Mouse (Mus musculus) liver, embryonic 13.5 days (tissue): Measurements from ENCODE around the gene Zmym5. TPM values are rescaled to one million over a fixed set of nuclear protein-coding genes. Genes with fewer than 3 reads are reported as not detected.
"Not testable (repeated sequence)": the region's sequence is repeated elsewhere in the genome, so short reads cannot be mapped to it uniquely, and the experiment has no call there.

Source experiments
- ATAC-seq: fragments of 200-750 bp; cut with Nextera tagmentation; 2 replicates; pipeline ENCODE4 v1.8.0; 2017; ENCODE audit warnings: low read depth, mild to moderate bottlenecking, moderate number of reproducible peaks, moderate library complexity
- DNase-seq: peaks from one replicate; pipeline ENCODE4 v3.0.0; 2022
- H3K27ac ChIP-seq: fragments of 300-500 bp; sonication (generic); 2 replicates; pipeline ENCODE4 v1.5.1; 2015; ENCODE audit warnings: moderate library complexity, mild to moderate bottlenecking, inconsistent platforms
- H3K27me3 ChIP-seq: fragments of 300-500 bp; sonication (generic); 2 replicates; pipeline ENCODE4 v1.6.1; 2015; ENCODE audit warnings: mild to moderate bottlenecking, inconsistent platforms
- H3K36me3 ChIP-seq: fragments of 300-500 bp; sonication (generic); 2 replicates; pipeline ENCODE4 v1.6.1; 2015; ENCODE audit warnings: mild to moderate bottlenecking, inconsistent platforms
- H3K4me1 ChIP-seq: fragments of 300-500 bp; sonication (generic); replicated peaks from 2 replicates; pipeline ENCODE4 v1.6.1; 2015; ENCODE audit warnings: inconsistent platforms
- H3K4me2 ChIP-seq: fragments of 300-500 bp; sonication (generic); 2 replicates; pipeline ENCODE4 v1.6.1; 2015; ENCODE audit warnings: inconsistent platforms, mild to moderate bottlenecking, moderate library complexity
- H3K4me3 ChIP-seq: fragments of 300-500 bp; sonication (generic); replicated peaks from 2 replicates; pipeline ENCODE4 v1.5.1; 2015; ENCODE audit warnings: mild to moderate bottlenecking, inconsistent platforms
- H3K9ac ChIP-seq: fragments of 300-500 bp; sonication (generic); 2 replicates; pipeline ENCODE4 v1.6.1; 2015; ENCODE audit warnings: mild to moderate bottlenecking, inconsistent platforms
- H3K9me3 ChIP-seq: fragments of 300-500 bp; sonication (generic); replicated peaks from 2 replicates; pipeline ENCODE4 v1.6.1; 2016; ENCODE audit warnings: inconsistent platforms
- WGBS: fragments of 180-500 bp; shearing (Covaris S2); methylation state at CpG from one replicate; pipeline ENCODE4 v1.1.7; 2015; ENCODE audit not compliant: insufficient replicate concordance; 5-methylcytosine and 5-hydroxymethylcytosine counted together
- polyA plus RNA-seq: library from polyadenylated mRNA; unstranded; fragments of >200 nt; fragmentation: Nextera tagmentation; extraction: Ambion mirVana; gene quantifications from 2 replicates; pipeline ENCODE4 v1.2.1, GENCODE M21; 2015

Gene Zmym5
- 9.1 and 10.7 TPM in 2 replicates for polyA plus RNA-seq

GRCm38 (mm10) chr14:56811701-56812339 is at the start of gene Zmym5:
Gene Zmym5, minus strand, starts transcription at chr14:56811716.
- H3K36me3 ChIP-seq, H3K27me3 ChIP-seq, H3K9me3 ChIP-seq: not testable (repeated sequence)
- Histone ChIP-seq H3K4me1 (peaks cover 31% of the 10 kb centered on the region), H3K4me2 (peak within 1 kb of the TSS; percentile 90), H3K4me3 (peak within 1 kb of the TSS; percentile 80), H3K27ac (peak within 1 kb of the TSS; percentile 87), H3K9ac (peak within 1 kb of the TSS; percentile 87)
- 0% methylated on average over 33 of the region's 72 CpGs for WGBS
- ATAC-seq: peak; percentile 97
- peak; percentile 84 for DNase-seq

GRCm38 (mm10) chr14:56849681-56850080 is 38.2 kb upstream of the Zmym5 start:
- Histone ChIP-seq H3K36me3 (no peaks in the 10 kb centered on the region), H3K4me1 (no peaks in the 10 kb centered on the region), H3K4me3 (no peak overlapping the region), H3K9ac (no peak overlapping the region), H3K27ac (no peak overlapping the region), H3K4me2 (no peak overlapping the region), H3K9me3 (no peaks in the 10 kb centered on the region), H3K27me3 (no peaks in the 10 kb centered on the region)
- ATAC-seq (no peak), DNase-seq (no peak)
- WGBS: 19% methylated on average over 2 of the region's 2 CpGs

GRCm38 (mm10) chr14:56848322-56848721 is 36.8 kb upstream of the Zmym5 start:
- no peak overlapping the region for H3K4me2 ChIP-seq
- H3K9me3 ChIP-seq: no peaks in the 10 kb centered on the region
- no peaks in the 10 kb centered on the region for H3K4me1 ChIP-seq
- no peak overlapping the region for H3K4me3 ChIP-seq
- DNase-seq: no peak
- H3K27ac ChIP-seq: no peak overlapping the region
- 40% methylated on average over 2 of the region's 2 CpGs for WGBS
- H3K27me3 ChIP-seq: no peaks in the 10 kb centered on the region
- no peak for ATAC-seq
- H3K9ac ChIP-seq: no peak overlapping the region
- H3K36me3 ChIP-seq: no peaks in the 10 kb centered on the region

- DNase-seq: no peak
- H3K27ac ChIP-seq: no peak overlapping the region
- no peaks in the 10 kb centered on the region for H3K4me1 ChIP-seq
- 23% methylated on average over 2 of the region's 2 CpGs for WGBS
- H3K4me3 ChIP-seq: no peak overlapping the region
- H3K4me2 ChIP-seq: no peak overlapping the region
- no peak for ATAC-seq
- H3K9me3 ChIP-seq: no peaks in the 10 kb centered on the region
- H3K27me3 ChIP-seq: no peaks in the 10 kb centered on the region
- H3K36me3 ChIP-seq: no peaks in the 10 kb centered on the region
- no peak overlapping the region for H3K9ac ChIP-seq
These were observed 33.0 kb upstream of the Zmym5 start for GRCm38 (mm10) chr14:56844507-56844906.

GRCm38 (mm10) chr14:56844033-56844432 is 32.5 kb upstream of the Zmym5 start:
- H3K4me2 ChIP-seq: no peak overlapping the region
- ATAC-seq (no peak), DNase-seq (no peak)
- 58% methylated on average over 4 of the region's 4 CpGs for WGBS
- H3K4me3 ChIP-seq: no peak overlapping the region
- H3K9ac ChIP-seq: no peak overlapping the region
- no peaks in the 10 kb centered on the region for H3K4me1 ChIP-seq
- H3K27ac ChIP-seq: no peak overlapping the region
- H3K36me3 ChIP-seq: no peaks in the 10 kb centered on the region
- H3K9me3 ChIP-seq: no peaks in the 10 kb centered on the region
- H3K27me3 ChIP-seq: no peaks in the 10 kb centered on the region

GRCm38 (mm10) chr14:56834576-56834975 is 23.1 kb upstream of the Zmym5 start:
- ATAC-seq, H3K36me3 ChIP-seq, H3K4me1 ChIP-seq, H3K9ac ChIP-seq, H3K27me3 ChIP-seq, H3K27ac ChIP-seq, H3K9me3 ChIP-seq, H3K4me3 ChIP-seq, DNase-seq, H3K4me2 ChIP-seq: not testable (repeated sequence)
- 81% methylated on average over 5 of the region's 5 CpGs for WGBS

- H3K36me3 ChIP-seq, ATAC-seq, H3K9ac ChIP-seq, H3K4me2 ChIP-seq, H3K27me3 ChIP-seq, H3K9me3 ChIP-seq, H3K27ac ChIP-seq, H3K4me3 ChIP-seq, H3K4me1 ChIP-seq: not testable (repeated sequence)
- 54% methylated on average over 10 of the region's 10 CpGs for WGBS
- peak; percentile 28 for DNase-seq
These were observed 21.7 kb upstream of the Zmym5 start for GRCm38 (mm10) chr14:56833211-56833610.

GRCm38 (mm10) chr14:56832563-56833113 is 21.1 kb upstream of the Zmym5 start:
- H3K27ac ChIP-seq: no peak overlapping the region
- no peak overlapping the region for H3K4me3 ChIP-seq
- no peak overlapping the region for H3K4me2 ChIP-seq
- H3K9ac ChIP-seq: no peak overlapping the region
- H3K36me3 ChIP-seq: no peaks in the 10 kb centered on the region
- H3K27me3 ChIP-seq: no peaks in the 10 kb centered on the region
- ATAC-seq: no peak
- no peaks in the 10 kb centered on the region for H3K4me1 ChIP-seq
- H3K9me3 ChIP-seq: no peaks in the 10 kb centered on the region
- no peak for DNase-seq
- WGBS: 44% methylated on average over 1 of the region's 1 CpGs

GRCm38 (mm10) chr14:56832147-56832546 is 20.6 kb upstream of the Zmym5 start:
- Histone ChIP-seq H3K27me3 (no peaks in the 10 kb centered on the region), H3K9me3 (no peaks in the 10 kb centered on the region), H3K27ac (no peak overlapping the region), H3K9ac (no peak overlapping the region), H3K4me3 (no peak overlapping the region), H3K4me2 (no peak overlapping the region), H3K36me3 (no peaks in the 10 kb centered on the region), H3K4me1 (no peaks in the 10 kb centered on the region)
- ATAC-seq (no peak), DNase-seq (no peak)
- 71% methylated on average over 3 of the region's 3 CpGs for WGBS

- H3K9me3 ChIP-seq: no peaks in the 10 kb centered on the region
- no peak overlapping the region for H3K4me3 ChIP-seq
- DNase-seq (no peak), ATAC-seq (no peak)
- no peaks in the 10 kb centered on the region for H3K4me1 ChIP-seq
- no peak overlapping the region for H3K9ac ChIP-seq
- no peak overlapping the region for H3K27ac ChIP-seq
- H3K27me3 ChIP-seq: no peaks in the 10 kb centered on the region
- H3K36me3 ChIP-seq: no peaks in the 10 kb centered on the region
- no peak overlapping the region for H3K4me2 ChIP-seq
These were observed 19.1 kb upstream of the Zmym5 start for GRCm38 (mm10) chr14:56830491-56831045.

- H3K9ac ChIP-seq: no peak overlapping the region
These were observed 13.0 kb upstream of the Zmym5 start for GRCm38 (mm10) chr14:56824562-56824961.

GRCm38 (mm10) chr14:56817616-56818015 is 6.1 kb upstream of the Zmym5 start:
- Histone ChIP-seq H3K36me3 (no peaks in the 10 kb centered on the region), H3K4me2 (no peak overlapping the region), H3K27ac (no peak overlapping the region), H3K4me3 (no peak overlapping the region), H3K9me3 (no peaks in the 10 kb centered on the region), H3K9ac (no peak overlapping the region), H3K4me1 (peaks cover 10% of the 10 kb centered on the region), H3K27me3 (0 out of 2 replicates have a peak, but pooled peaks cover 4% of the 10 kb centered on the region)
- WGBS: 25% methylated on average over 11 of the region's 11 CpGs
- DNase-seq (no peak), ATAC-seq (no peak)

More at GRCm38 (mm10) chr14:56824562-56824961, 13.0 kb upstream of the Zmym5 start:
- no peaks in the 10 kb centered on the region for H3K4me1 ChIP-seq
- no peak overlapping the region for H3K4me2 ChIP-seq
- no peaks in the 10 kb centered on the region for H3K9me3 ChIP-seq
- no peak for ATAC-seq
- DNase-seq: no peak
- no peaks in the 10 kb centered on the region for H3K27me3 ChIP-seq
- no peaks in the 10 kb centered on the region for H3K36me3 ChIP-seq
- no peak overlapping the region for H3K4me3 ChIP-seq
- no peak overlapping the region for H3K27ac ChIP-seq
